Mouse (Mus musculus) heart, adult 8-10 months (tissue): ENCODE measurements around the gene Card11. TPM values are rescaled to one million over a fixed set of nuclear protein-coding genes. Genes with fewer than 3 reads are reported as not detected.
A peak's percentile ranks its signal among the peaks of the same experiment; 100 is the strongest.

Source experiments
- DNase-seq: peaks from one replicate; pipeline ENCODE4 v3.0.0; 2022; ENCODE audit warnings: low spot score
- total RNA-seq, 4 experiments: library from RNA; stranded (reverse); gene quantifications; 2 replicates each; pipeline ENCODE4 v1.2.4; 2022

The Card11 gene
- total RNA-seq, 4 experiments from 2014 or later, result 0.08 to 1.0 (median 0.42) TPM

GRCm38 (mm10) chr5:140918519-140918918, 81.9 kb downstream of the Card11 start:
- no peak for DNase-seq

GRCm38 (mm10) chr5:140917807-140918206, 82.6 kb downstream of the Card11 start:
- DNase-seq, result no peak

GRCm38 (mm10) chr5:140910841-140911240, 89.5 kb downstream of the Card11 start:
- no peak for DNase-seq

- peak; percentile 6 for DNase-seq
Observed at GRCm38 (mm10) chr5:140900866-140901265, 99.5 kb downstream of the Card11 start.

GRCm38 (mm10) chr5:140891080-140891479, 109.3 kb downstream of the Card11 start:
- no peak for DNase-seq

GRCm38 (mm10) chr5:140890050-140890449, 110.3 kb downstream of the Card11 start:
- DNase-seq, result no peak

- DNase-seq, result no peak
Observed at GRCm38 (mm10) chr5:140889539-140889938, 110.8 kb downstream of the Card11 start.

- no peak for DNase-seq
Observed at GRCm38 (mm10) chr5:140887871-140888270, 112.5 kb downstream of the Card11 start.

- no peak for DNase-seq
Observed at GRCm38 (mm10) chr5:140884966-140885365, 115.4 kb downstream of the Card11 start.

- no peak for DNase-seq
Observed at GRCm38 (mm10) chr5:140882391-140882790, 118.0 kb downstream of the Card11 start.

GRCm38 (mm10) chr5:140880151-140880550, 120.2 kb downstream of the Card11 start:
- DNase-seq, result no peak

GRCm38 (mm10) chr5:140878644-140879043, 121.7 kb downstream of the Card11 start:
- no peak for DNase-seq

- no peak for DNase-seq
Observed at GRCm38 (mm10) chr5:140873736-140874307, 126.6 kb downstream of the Card11 start.

- no peak for DNase-seq
Observed at GRCm38 (mm10) chr5:140873039-140873551, 127.3 kb downstream of the Card11 start.

GRCm38 (mm10) chr5:140872532-140873038, 127.8 kb downstream of the Card11 start:
- no peak for DNase-seq

GRCm38 (mm10) chr5:140871241-140871640, 129.1 kb downstream of the Card11 start:
- DNase-seq, result no peak

GRCm38 (mm10) chr5:140869034-140869433, 131.3 kb downstream of the Card11 start:
- DNase-seq, result peak; percentile 48

- DNase-seq, result no peak
Observed at GRCm38 (mm10) chr5:140859730-140860129, 140.7 kb downstream of the Card11 start.

GRCm38 (mm10) chr5:140858335-140858734, 142.0 kb downstream of the Card11 start:
- DNase-seq, result no peak

GRCm38 (mm10) chr5:140857432-140858154, 142.8 kb downstream of the Card11 start:
- DNase-seq, result no peak

- no peak for DNase-seq
Observed at GRCm38 (mm10) chr5:140855909-140856530, 144.4 kb downstream of the Card11 start.

- DNase-seq, result no peak
Observed at GRCm38 (mm10) chr5:140854700-140855099, 145.7 kb downstream of the Card11 start.
